Mouse (Mus musculus): ENCODE results near the gene Pitpnm3.

DNA sequence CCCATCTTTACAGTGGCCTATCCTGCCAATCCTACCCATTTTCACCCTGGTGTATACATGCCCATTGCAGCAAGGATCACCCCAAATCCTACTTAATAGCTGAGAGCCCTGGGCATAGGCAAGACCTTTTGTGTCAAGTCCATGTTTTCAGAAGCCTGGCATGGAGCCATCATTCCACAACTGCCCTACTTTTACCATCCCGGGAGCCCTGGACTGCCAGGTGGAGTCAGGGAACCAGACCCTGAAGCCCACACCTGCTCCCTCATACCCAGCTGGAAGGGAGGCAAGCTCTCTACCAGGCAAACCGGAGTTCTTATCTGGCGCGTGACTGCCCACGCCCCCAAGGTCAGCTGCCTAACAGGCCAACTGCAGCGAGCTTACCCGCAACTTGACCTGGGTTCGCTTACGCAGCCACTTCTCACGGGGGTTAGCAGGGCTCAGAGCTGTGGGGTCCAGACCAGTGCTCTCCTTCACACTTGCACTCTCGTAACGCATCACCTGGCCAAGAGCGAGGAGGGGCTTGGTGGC is 74.4 kb downstream of the Pitpnm3 start:
- TF ChIP-seq EP300 (IDR thresholded peaks at IDR 0.05) (no peak), CTCF (IDR thresholded peaks at IDR 0.05) (no peak)

Data from lung, postnatal 0 days (tissue).